Mouse (Mus musculus): ENCODE results near the gene Ucp2.

Gene Ucp2

GRCm38 (mm10) chr7:100493117-100493483, at the start of gene Ucp2:
Ucp2 (plus strand) TSS chr7:100493337.
- peak; percentile 60 for DNase-seq

GRCm38 (mm10) chr7:100443728-100444127, 49.4 kb upstream of the Ucp2 start:
- DNase-seq, result no peak

GRCm38 (mm10) chr7:100446271-100446670, 46.9 kb upstream of the Ucp2 start:
- DNase-seq, result no peak

- DNase-seq, result no peak
Measured at GRCm38 (mm10) chr7:100448530-100448929, 44.6 kb upstream of the Ucp2 start.

GRCm38 (mm10) chr7:100448985-100449384, 44.2 kb upstream of the Ucp2 start:
- DNase-seq, result no peak

DNA sequence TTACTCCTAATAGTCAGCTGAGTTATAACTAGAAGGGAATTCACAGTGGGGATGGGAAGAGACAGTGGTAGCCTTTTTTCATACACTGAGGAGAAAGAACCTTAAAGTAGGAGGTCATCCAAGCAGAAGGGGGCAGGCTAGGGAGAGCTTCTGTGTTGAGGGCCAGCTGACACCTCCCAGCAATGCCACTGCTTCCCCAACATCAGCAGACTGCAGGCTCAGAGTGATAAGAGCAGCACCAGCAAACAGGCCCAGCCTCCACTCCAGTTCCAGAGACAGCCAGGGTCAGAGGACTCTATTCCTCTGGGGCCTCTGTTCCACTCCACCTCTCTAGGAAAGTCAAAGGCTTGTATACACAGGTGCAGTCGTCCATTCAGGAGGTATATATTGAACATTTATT, 35.0 kb upstream of the Ucp2 start:
- no peak for DNase-seq

DNA sequence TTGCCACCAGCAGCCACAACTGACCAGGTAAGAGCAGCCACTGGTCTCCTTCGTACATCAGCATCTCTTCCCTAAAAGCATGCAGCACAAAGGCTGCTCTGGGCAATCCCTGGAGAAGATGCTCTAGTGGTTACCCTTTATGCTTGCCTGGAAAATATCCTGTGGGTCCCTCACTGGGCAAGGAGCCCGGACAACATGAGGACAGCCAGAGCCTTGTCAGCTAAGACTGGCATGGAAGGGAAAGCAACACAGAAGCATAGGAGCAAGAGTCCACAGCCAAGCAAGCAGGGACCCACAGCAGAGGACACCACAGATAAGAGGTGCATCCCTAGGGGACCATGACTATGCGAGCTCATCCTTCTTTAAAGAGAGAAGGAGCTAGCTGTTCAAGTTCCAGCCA, 33.3 kb upstream of the Ucp2 start:
- no peak for DNase-seq

GRCm38 (mm10) chr7:100461621-100462151, 31.5 kb upstream of the Ucp2 start:
- DNase-seq, result peak; percentile 30

DNA sequence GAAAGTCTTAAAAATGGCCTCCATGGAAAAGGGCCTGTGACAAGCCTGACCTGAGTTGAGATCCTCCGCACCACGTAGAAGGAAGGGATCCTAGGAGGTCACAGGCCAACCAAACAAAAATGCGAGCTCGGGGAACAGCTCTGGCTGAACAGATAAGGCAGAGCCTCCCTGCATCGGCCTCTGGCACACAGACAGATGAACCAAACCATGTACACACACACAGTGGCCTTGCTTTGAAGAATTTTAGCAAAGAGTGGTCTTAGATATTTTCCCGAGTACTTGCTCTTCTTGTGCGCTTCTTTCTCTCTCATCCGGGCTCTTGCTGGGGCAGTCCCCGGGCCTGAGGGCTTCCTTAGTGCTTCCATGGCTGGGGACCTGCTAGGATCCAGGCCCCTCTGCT, 29.9 kb upstream of the Ucp2 start:
- no peak for DNase-seq

- DNase-seq, result no peak
Measured at GRCm38 (mm10) chr7:100463757-100464156, 29.4 kb upstream of the Ucp2 start.

- DNase-seq, result no peak
Measured at GRCm38 (mm10) chr7:100464248-100464647, 28.9 kb upstream of the Ucp2 start.

- DNase-seq, result no peak
Measured at GRCm38 (mm10) chr7:100465248-100465647, 27.9 kb upstream of the Ucp2 start.

GRCm38 (mm10) chr7:100465656-100466309, 27.4 kb upstream of the Ucp2 start:
- DNase-seq, result no peak

- no peak for DNase-seq
Measured at GRCm38 (mm10) chr7:100466781-100467510, 26.2 kb upstream of the Ucp2 start.

GRCm38 (mm10) chr7:100468761-100469160, 24.4 kb upstream of the Ucp2 start:
- DNase-seq, result no peak

GRCm38 (mm10) chr7:100469502-100469901, 23.6 kb upstream of the Ucp2 start:
- no peak for DNase-seq

DNA sequence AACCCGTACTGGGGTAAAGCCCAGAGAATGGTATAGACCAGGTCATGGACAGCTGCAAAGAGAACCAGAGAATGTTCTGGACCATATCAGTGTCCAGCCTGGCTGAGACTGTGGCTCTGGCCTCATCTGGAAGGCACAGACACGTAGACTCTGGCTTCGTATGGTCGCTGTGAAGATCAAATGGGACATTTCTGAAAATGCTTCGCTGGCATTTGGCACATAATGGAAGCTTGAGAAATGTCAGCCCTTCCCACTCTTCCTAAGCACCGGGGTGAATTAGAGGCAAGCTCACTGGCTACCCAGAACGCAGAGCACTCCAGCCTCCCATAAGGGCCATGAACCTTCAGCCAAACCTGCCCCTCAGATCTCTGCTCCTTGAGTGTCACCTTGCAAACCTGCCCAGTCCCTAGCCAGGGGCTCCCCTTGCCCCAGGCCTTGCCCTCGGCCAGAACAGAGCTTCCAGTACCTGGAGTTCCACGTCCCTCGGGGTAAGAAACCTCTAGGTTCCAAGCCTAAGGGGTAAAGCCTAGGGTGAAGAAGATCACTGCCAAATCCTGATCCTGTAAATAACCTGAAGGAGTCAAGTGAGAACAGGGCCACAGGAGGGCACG, 22.2 kb upstream of the Ucp2 start:
- no peak for DNase-seq

- DNase-seq, result no peak
Measured at GRCm38 (mm10) chr7:100471407-100471797, 21.7 kb upstream of the Ucp2 start.

GRCm38 (mm10) chr7:100472777-100473176, 20.4 kb upstream of the Ucp2 start, which contains the start of gene Ucp3:
Ucp3 (plus strand) TSS chr7:100472990.
- no peak for DNase-seq

- DNase-seq, result no peak
Measured at GRCm38 (mm10) chr7:100473846-100474454, 19.2 kb upstream of the Ucp2 start.

- DNase-seq, result no peak
Measured at GRCm38 (mm10) chr7:100474680-100475079, 18.5 kb upstream of the Ucp2 start.

GRCm38 (mm10) chr7:100479100-100479822, 13.9 kb upstream of the Ucp2 start:
- no peak for DNase-seq

GRCm38 (mm10) chr7:100479823-100480164, 13.3 kb upstream of the Ucp2 start:
- DNase-seq, result no peak

Data from right cerebral cortex, postnatal 14 days (tissue).